8 mouse cellular contexts compared by ENCODE assay signal in genomic region chr8:93662219-93662618, GRCm38 (mm10).
DNase-seq lines count a peak whose midpoint lies in the region; ATAC-seq and TF ChIP-seq lines count a peak whose summit lies in the region.

No protein-coding gene starts in this region.

- no peak for TF ChIP-seq CTCF in kidney, adult 2 months (conservative IDR thresholded peaks at IDR 0.05; ENCODE audit: insufficient read depth, insufficient read length, low read depth, low read length)

- H3K27ac ChIP-seq in embryonic facial prominence, embryonic 11.5 days (replicated peaks; ENCODE audit: low read depth, low read length), result no peak overlapping the region
- no peak overlapping the region for H3K27ac ChIP-seq in kidney, adult 2 months (ENCODE audit: insufficient read depth, low read depth, low read length)
- no peak overlapping the region for H3K27ac ChIP-seq in liver, embryonic 16.5 days (ENCODE audit: low read length)

- 71% methylated on average over 5 of the region's 5 CpGs for WGBS in embryonic facial prominence, embryonic 11.5 days
- WGBS in kidney, adult 2 months, result 44% methylated on average over 5 of the region's 5 CpGs
- WGBS in liver, embryonic 16.5 days (ENCODE audit: insufficient replicate concordance), result 37% methylated on average over 5 of the region's 5 CpGs

- H3K36me3 ChIP-seq in embryonic facial prominence, embryonic 11.5 days (replicated peaks; ENCODE audit: control insufficient read depth, insufficient read depth, low read depth, low read length), result no peaks in the 10 kb centered on the region
- no peaks in the 10 kb centered on the region for H3K36me3 ChIP-seq in kidney, adult 2 months (ENCODE audit: control insufficient read depth, insufficient read depth, low read length)
- no peaks in the 10 kb centered on the region for H3K36me3 ChIP-seq in liver, embryonic 16.5 days (ENCODE audit: control insufficient read depth, insufficient read depth)

- TF ChIP-seq POLR2A in kidney, adult 2 months (IDR thresholded peaks at IDR 0.05; ENCODE audit: low read depth, low read length), result no peak

- no peaks in the 10 kb centered on the region for H3K27me3 ChIP-seq in embryonic facial prominence, embryonic 11.5 days (ENCODE audit: control insufficient read depth, insufficient read depth, low read length)
- H3K27me3 ChIP-seq in kidney, adult 2 months (replicated peaks; ENCODE audit: control insufficient read depth, insufficient read depth, low read length), result no peaks in the 10 kb centered on the region
- no peaks in the 10 kb centered on the region for H3K27me3 ChIP-seq in liver, embryonic 16.5 days (ENCODE audit: control insufficient read depth, insufficient read depth, low read depth, low read length)

- no peak overlapping the region for H3K4me2 ChIP-seq in embryonic facial prominence, embryonic 11.5 days (ENCODE audit: low read depth, low read length)
- no peak overlapping the region for H3K4me2 ChIP-seq in liver, embryonic 16.5 days (ENCODE audit: low read depth, low read length)

- no peak for DNase-seq in frontal cortex, postnatal 36 days (ENCODE audit: low spot score in 2 of 2)
- DNase-seq in embryonic facial prominence, embryonic 11.5 days (ENCODE audit: low spot score), result peak; percentile 3
- DNase-seq in kidney, adult 2 months, result peak; percentile 53
- no peak for DNase-seq in ovary, postnatal 36 days (ENCODE audit: low spot score)
- DNase-seq in frontal cortex, postnatal 10 days (ENCODE audit: low spot score in 2 of 2), result no peak

- no peak overlapping the region for H3K4me3 ChIP-seq in embryonic facial prominence, embryonic 11.5 days (ENCODE audit: low read depth, low read length)
- no peak overlapping the region for H3K4me3 ChIP-seq in kidney, adult 2 months (ENCODE audit: insufficient read depth, low read depth, low read length)
- no peak overlapping the region for H3K4me3 ChIP-seq in liver, embryonic 16.5 days (ENCODE audit: low read depth, low read length)

- peak; percentile 14; the same call in 1 of the 2 replicates for ATAC-seq in frontal cortex, adult (ENCODE audit: low TSS enrichment)
- ATAC-seq in embryonic facial prominence, embryonic 11.5 days (replicated peaks; ENCODE audit: insufficient number of reproducible peaks, low FRiP score, low TSS enrichment, low read depth), result no peak
- ATAC-seq in liver, embryonic 16.5 days (ENCODE audit: low read depth), result 0 out of 2 replicates have a peak, but pooled peaks have one; percentile 13
- no peak for ATAC-seq in activated CD4-positive, CD25-positive, alpha-beta regulatory T cell, adult 4 months

- no peak overlapping the region for H3K9ac ChIP-seq in embryonic facial prominence, embryonic 11.5 days (replicated peaks; ENCODE audit: low read length)
- H3K9ac ChIP-seq in liver, embryonic 16.5 days (ENCODE audit: low read depth, low read length), result no peak overlapping the region

- no peaks in the 10 kb centered on the region for H3K4me1 ChIP-seq in embryonic facial prominence, embryonic 11.5 days (ENCODE audit: control insufficient read depth, insufficient read depth, low read length)
- H3K4me1 ChIP-seq in kidney, adult 2 months (ENCODE audit: control insufficient read depth, insufficient read depth, low read length), result no peaks in the 10 kb centered on the region
- H3K4me1 ChIP-seq in liver, embryonic 16.5 days (ENCODE audit: control insufficient read depth, low read depth, low read length), result no peaks in the 10 kb centered on the region

- H3K9me3 ChIP-seq in embryonic facial prominence, embryonic 11.5 days (replicated peaks; ENCODE audit: control insufficient read depth, low read length), result no peaks in the 10 kb centered on the region
- H3K9me3 ChIP-seq in liver, embryonic 16.5 days (replicated peaks; ENCODE audit: control insufficient read depth, low read length), result no peaks in the 10 kb centered on the region

Comparison
In these comparisons a context has a peak if more than half of its experiments do, and no peak if none do; other contexts are left out.
1. ATAC-seq: peak in frontal cortex, adult (single experiment) and liver, embryonic 16.5 days (single experiment); none in embryonic facial prominence, embryonic 11.5 days (single experiment) and activated CD4-positive, CD25-positive, alpha-beta regulatory T cell, adult 4 months (single experiment).
2. DNase-seq: peak in embryonic facial prominence, embryonic 11.5 days (single experiment) and kidney, adult 2 months (single experiment); none in frontal cortex, postnatal 36 days (0 of 2), ovary, postnatal 36 days (single experiment) and frontal cortex, postnatal 10 days (0 of 2).